Mouse (Mus musculus) layer of hippocampus, postnatal 10 days (tissue): ENCODE measurements around the gene Amph. TPM values are rescaled to one million over a fixed set of nuclear protein-coding genes. Genes with fewer than 3 reads are reported as not detected.

Experiments
- DNase-seq, 2 experiments: peaks; one replicate each; pipeline ENCODE4 v3.0.0; 2021; ENCODE audit warnings: low spot score in 2 of 2
- total RNA-seq, 2 experiments: library from RNA; stranded (reverse); gene quantifications; 2 replicates each; pipeline ENCODE4 v1.2.3; 2021

Amph gene
- total RNA-seq, 2 experiments from 2014 or later = 243 to 261 TPM

GRCm38 (mm10) chr13:19138550-19138949 is 190.5 kb downstream of the Amph start:
- DNase-seq = no peak

DNA sequence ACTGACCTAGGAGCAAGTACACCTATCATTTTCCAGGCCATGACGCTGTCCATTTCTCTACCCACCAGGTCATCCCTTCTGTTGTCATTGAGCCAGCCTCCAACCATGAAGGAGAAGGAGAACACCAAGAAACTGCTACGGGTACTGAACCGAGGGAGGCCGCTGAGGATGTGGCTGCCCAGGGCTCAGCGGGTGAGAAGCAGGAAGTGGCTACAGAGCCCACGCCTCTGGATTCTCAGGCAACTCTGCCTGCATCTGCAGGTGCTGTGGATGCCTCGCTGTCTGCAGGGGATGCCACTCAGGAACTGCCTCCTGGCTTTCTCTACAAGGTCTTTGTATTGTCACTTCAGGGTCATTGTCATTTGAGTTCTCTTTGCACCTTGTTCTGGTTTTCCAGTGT is 191.1 kb downstream of the Amph start:
- no peak for DNase-seq

- DNase-seq = no peak
Measured at GRCm38 (mm10) chr13:19139771-19140170, 191.8 kb downstream of the Amph start.

- no peak for DNase-seq
Measured at GRCm38 (mm10) chr13:19143766-19144165, 195.8 kb downstream of the Amph start.

DNA sequence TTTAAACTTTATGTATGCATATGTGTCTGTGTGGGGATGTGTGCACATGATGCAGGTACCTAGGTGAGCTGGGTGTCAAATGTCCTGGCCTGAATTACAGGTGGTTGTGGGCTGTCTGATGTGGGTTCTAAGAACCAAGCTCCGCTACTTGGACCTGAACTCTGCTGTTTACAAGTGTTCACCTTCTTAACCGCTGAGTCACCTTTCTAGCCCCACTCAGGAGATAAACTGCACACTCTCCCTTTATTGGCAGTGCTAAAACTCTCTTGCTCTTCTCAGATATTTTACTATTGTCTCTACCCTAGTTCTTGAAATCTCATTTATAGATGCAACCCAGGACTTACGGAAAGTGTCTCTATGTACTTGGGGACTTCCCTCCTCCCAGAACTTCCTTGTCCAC is 199.5 kb downstream of the Amph start:
- DNase-seq = no peak

- no peak for DNase-seq
Measured at GRCm38 (mm10) chr13:19149574-19149973, 201.6 kb downstream of the Amph start.

DNA sequence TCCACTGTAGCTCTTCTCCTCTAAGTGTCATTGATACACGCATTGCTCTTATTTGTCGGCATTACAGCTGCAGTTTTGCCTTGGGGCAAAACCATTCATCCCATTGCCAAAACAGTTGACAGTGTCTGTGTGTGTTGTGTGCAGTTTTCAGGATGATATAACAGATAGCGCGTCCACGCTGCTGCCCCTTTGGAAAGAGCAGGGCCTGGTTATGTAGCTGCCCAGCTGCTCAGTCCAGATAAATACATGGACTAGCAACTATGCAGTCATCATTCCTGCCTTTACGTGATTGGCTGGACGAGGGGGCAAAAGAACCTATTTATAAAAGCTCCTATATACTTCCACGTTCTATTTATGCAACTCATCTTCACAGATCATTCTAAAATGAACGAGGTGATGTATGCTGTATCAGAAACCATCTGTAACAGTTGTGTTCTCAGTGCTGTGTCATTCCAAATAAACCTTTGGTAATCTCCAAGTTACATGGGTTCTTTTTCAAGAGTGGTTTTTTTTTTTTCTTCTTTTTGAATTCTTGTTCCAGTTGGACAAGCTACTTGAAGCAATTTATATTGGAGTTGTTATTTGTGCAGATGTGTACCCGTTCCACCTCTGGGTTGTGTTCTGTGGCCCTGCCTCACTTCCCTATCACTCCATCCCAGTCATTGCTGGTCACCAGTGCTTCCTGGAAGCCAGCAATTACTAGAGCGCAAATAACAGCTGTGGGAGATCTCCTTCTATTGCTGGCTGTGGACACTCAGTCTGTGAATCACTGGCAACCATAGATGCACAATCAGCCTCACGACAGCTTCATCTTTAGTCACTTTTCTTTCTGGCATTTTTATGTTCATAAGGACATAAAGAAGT is 202.7 kb downstream of the Amph start:
- DNase-seq = no peak

DNA sequence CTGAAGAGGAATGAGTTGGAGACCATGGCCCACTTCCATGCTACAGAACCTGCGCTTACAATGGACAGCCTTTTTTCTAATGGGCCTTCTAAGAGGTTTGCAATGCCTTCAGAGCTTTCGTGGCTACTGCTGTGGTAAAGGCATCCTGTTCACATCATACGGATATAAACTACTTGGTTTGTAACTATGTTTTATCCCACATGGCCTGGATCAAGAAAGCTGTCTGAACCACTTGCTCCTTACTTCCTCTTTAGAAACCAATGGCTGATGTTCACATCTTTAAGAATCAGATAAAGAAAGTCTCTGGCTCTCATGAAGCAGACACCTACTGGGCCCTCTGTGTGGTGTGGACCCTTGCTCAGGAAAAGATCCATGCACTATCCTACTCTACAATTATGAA is 204.1 kb downstream of the Amph start:
- DNase-seq = no peak

- DNase-seq = peak; percentile 72 to 78
Measured at GRCm38 (mm10) chr13:19158484-19158883, 210.5 kb downstream of the Amph start.

DNA sequence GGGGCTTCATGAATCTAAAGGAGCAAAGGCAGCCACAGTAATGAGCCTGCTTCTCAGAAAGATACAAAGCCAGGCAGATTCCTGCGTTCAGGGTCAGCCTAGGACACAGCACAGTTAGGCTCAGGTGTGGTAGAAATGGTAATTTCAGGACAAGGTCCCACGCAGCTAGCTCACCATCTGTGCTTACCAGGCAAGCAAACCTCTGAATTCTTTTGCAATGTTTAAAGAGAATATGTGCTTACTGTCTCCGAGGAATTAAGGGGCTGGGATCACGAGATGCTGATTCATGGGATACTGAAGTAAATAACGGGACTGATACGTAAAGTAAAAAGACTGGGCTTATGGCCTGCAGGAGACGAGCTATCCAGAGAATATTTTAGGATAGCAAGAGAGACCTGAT is 212.6 kb downstream of the Amph start:
- DNase-seq = no peak

- DNase-seq = no peak
Measured at GRCm38 (mm10) chr13:19161111-19161510, 213.1 kb downstream of the Amph start.

GRCm38 (mm10) chr13:19162120-19162519 is 214.1 kb downstream of the Amph start:
- no peak for DNase-seq

DNA sequence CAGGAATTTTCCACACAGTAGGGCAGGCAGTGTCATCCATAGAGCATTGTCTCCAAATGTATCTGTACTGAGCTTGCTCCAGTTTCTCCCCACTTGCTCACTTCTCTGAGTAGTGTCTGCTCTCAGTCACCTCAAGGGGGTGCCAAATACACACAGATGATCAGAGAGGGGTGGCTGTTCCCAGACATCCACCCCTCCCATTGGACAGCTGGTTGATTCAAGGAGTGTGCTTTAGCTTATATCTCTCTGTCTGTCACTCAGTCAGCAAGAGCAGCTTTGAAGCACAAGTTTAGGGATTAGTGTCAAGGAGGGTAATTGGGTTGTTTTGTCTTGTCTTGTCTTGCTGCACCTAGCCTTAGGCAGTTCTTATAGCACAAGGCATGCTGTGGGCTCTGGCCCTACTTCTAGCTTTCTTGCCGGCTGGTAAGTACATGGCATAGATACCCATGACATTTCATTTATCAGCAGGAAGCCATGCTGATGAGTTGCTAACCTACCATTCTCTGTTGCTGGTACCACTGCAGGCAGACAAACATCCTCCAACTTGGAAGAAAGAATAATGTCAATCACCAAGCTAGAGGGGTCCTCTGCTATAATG is 229.8 kb downstream of the Amph start:
- DNase-seq = peak; percentile 27 to 41

DNA sequence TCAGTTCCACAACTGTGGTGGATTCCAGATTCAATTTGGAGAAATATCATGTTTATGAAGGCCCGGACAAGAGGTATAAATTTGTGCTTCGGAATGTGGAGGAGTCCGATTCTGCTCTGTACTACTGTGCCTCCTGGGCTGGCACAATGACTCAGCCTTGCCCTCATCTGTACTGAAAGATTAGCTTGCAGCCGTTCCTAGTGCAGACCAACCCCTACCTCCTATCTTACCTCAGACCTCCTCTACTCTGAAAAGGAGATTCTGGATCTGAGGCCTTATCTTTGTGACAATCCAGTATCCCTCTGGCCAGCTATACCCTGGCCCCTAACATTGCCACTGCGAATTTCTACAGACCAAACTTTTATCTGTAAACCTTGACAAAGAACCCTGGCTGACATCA is 230.3 kb downstream of the Amph start:
- no peak for DNase-seq

- no peak for DNase-seq
Measured at GRCm38 (mm10) chr13:19182259-19182658, 234.3 kb downstream of the Amph start.

GRCm38 (mm10) chr13:19190052-19190451 is 242.0 kb downstream of the Amph start:
- DNase-seq = no peak

GRCm38 (mm10) chr13:19194803-19195202 is 246.8 kb downstream of the Amph start:
- no peak for DNase-seq

- DNase-seq = no peak
Measured at GRCm38 (mm10) chr13:19195456-19195855, 247.5 kb downstream of the Amph start.

Other genes starting within 250 kb of the Amph start
- gene Vps41, start 230.9 kb upstream of the Amph start, total RNA-seq = 100 to 1,000 TPM; 131 TPM